Mouse (Mus musculus): Measurements from ENCODE around the gene Tgfbr3l. TPM values are rescaled to one million over a fixed set of nuclear protein-coding genes. Genes with fewer than 3 reads are reported as not detected.
"Not testable (repeated sequence)": the region's sequence is repeated elsewhere in the genome, so short reads cannot be mapped to it uniquely, and the experiment has no call there.

Gene Tgfbr3l
- total RNA-seq, 2 experiments from 2014 or later = 7.9 to 12.8 TPM

DNA sequence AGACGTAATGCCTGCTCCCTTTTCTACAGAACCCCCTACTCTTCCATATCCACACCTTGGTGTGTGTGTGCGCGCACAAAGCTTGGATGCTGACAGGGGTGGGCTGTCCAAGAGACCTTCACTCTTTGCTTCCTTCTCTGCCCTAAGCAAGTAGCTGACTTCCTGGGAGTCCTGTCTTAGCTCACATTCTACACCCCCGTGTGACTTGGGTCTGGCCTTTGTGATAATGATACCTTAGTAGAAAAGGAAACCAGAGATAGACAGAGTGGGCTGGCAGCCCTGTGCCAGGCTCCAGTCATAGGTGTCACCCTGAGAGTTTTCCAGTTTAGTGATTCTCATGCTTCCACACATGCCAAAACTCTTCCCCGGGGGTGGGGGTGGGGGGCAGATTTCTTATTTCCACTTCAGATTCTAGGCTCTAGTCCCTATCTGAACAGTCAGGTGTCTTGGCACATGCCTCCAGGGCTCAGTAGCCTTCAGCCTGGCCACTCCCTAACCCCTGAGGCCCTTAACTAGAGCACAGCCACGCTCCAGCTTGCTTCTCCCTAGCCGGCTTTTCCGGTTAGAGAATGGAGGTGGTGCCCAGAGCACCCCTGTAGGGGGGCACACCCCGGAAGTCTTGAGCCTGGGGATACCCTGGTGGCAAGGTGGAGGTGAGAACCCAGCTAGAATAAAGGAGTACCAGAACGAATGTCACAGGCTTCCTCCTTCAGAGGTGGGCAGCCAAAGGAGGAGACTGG is 17.2 kb upstream of the Tgfbr3l start:
- no peak for DNase-seq (ENCODE audit: extremely low spot score in 1 of 2, low spot score in 1 of 2)

DNA sequence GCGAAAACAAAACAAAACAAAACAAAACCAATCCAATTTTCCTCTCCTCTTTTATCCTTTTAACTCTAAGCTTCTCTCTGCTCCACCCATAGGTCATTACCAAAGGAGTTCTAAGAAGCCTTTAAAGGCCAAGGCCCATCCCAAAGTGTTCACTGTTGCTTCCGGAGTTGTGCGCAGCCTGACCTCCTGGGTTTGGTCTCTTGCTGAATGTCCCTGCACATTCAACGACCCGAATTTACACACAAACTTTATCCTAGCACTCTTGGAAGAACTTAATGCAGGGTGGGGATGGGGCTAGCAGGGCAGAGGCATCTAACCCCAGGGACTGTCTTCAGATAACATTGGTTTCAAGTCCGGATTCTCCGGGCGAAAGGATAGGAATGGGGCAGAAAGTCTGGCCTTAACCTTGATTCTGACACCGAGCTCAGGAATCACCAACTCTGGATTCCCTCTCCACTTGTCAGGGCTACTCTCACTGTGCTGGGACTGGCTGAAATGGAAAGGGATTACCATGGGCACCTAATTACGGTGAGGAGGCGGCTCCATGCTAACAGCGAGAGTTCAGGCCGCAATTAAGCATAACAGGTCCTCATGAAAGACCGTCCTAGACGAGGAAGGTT is 10.1 kb upstream of the Tgfbr3l start:
- no peak for DNase-seq (ENCODE audit: extremely low spot score in 1 of 2, low spot score in 1 of 2)

DNA sequence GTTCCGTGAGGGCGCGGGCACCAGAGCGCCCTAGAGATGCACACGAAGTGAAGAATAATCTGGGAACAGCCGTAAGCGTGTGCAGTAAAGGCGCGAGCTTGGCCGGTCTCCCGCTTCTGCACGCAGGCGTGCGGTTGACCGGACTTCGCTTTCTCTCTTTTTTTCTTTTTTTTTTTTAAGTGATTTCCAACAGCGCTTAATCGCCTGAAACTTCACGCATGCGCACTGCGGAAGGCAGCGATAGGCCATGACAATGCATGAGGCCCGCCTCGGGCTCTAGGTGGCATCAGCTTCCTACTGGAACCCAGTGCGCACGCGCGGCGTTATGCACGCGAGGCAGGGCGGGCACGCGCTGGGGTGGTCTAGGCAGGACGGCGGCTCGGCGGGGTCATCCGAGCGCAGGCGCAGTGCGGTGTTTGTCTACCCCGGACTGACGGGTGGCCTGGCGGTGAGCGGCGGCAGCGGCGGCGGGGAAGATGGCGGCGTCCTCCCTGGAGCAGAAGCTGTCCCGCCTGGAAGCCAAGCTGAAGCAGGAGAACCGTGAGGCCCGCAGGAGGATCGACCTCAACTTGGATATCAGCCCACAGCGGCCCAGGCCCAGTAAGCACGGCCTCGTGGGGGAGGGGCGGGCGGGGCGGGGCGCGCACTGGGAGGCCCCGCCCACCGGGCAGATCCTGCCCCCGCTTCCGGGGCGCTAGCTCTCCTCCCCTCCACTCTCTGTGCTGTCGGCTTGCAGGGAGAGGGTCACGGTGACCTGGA is 9.4 kb upstream of the Tgfbr3l start, which contains the start of the genes Map2k7 and Gm49320:
Gene Map2k7, plus strand, starts transcription at position 307 of the 759 bp plus-strand sequence.
Gene Gm49320, plus strand, starts transcription at position 432 of the 759 bp plus-strand sequence.
- DNase-seq (ENCODE audit: extremely low spot score in 1 of 2, low spot score in 1 of 2) = peak; percentile 99

DNA sequence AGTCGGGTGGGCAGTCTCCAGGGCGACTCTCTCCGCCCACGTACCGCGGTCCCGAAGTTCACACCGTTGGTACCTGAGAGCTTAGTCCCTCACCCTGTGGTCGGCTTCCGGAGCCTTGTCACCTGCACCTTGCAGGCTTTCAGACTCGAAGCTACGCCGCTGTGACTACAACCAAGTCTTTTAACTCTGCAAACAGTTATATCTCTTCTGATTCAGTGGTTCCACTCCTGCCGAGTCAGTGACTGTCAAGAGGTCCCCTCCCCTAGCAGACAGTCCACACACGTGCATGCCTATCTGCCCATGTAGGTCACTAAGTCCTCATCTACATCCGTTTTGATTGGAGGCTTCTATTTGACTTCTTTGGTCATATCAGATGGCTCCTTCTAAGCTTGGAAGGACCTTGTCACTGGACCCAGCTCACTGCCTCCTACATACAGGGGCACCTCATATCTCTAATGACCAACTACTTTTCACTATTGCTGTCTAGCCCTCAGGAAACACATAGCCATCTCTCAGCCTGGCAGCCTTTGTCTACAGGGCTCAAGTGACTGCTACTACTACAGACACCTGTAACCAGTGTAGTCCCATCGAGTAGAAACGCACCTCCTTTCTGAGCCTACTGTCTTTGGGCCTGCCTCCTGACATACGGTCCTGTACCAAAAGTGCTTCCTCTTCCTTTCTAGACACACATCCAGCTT is 8.7 kb upstream of the Tgfbr3l start:
- DNase-seq (ENCODE audit: extremely low spot score in 1 of 2, low spot score in 1 of 2) = no peak

DNA sequence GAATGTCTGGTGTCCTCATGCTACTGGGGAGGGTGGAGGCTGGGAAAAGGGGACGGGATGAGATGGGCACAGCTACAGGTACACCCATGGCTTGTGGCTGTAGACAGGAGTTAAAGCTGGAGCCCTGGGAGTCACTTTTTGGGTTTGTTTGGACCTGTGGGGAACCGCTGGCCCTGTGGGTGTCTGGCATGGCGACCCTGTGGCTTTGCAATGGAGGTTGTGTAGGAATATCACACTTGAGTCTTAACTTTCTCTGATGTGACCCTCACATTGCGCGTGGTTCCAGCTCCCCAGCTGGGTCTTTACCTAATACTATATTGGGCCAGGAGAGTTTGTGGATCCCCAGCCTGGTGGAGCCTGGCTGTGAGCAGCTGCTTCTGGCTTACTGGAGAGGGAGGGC is 3.0 kb upstream of the Tgfbr3l start:
- DNase-seq (ENCODE audit: extremely low spot score in 1 of 2, low spot score in 1 of 2) = no peak

DNA sequence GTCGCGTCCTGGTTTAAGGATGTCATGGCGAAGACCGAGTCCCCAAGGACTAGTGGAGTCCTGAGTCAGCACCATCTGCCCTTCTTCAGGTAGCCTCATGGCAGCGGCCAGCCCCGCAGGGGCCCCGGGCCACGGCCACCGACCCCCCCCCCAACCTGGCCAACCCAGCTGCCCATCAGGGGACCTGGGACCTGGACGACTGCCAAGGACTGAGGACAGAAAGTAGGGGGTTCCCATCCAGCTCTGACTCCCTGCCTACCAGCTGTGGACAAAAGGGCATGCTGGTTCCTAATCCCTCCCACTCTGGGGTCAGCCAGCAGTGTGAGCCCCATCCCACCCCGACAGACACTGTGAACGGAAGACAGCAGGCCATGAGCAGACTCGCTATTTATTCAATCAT is 2.3 kb upstream of the Tgfbr3l start:
- no peak for DNase-seq (ENCODE audit: extremely low spot score in 1 of 2, low spot score in 1 of 2)

DNA sequence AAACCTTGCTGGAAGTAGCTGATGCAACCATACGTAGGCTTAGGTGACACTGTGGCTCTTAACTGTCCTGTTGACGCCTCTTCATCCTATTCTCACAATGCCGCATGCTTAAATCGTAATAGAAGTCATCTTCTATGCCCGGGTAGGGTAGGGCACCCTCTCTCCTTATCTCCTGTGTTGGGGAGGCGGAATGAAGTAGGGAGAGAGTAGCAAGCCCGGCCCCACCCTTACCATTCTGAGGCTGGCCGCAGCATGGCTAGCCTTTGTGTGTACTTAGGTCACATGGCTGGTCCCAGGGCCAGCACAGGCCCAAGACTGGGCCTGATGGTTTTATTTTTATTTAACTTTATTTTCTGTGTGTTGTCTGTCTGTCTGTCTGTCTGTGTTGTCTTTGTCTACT is 773 bp upstream of the Tgfbr3l start:
- DNase-seq (ENCODE audit: extremely low spot score in 1 of 2, low spot score in 1 of 2) = no peak

DNA sequence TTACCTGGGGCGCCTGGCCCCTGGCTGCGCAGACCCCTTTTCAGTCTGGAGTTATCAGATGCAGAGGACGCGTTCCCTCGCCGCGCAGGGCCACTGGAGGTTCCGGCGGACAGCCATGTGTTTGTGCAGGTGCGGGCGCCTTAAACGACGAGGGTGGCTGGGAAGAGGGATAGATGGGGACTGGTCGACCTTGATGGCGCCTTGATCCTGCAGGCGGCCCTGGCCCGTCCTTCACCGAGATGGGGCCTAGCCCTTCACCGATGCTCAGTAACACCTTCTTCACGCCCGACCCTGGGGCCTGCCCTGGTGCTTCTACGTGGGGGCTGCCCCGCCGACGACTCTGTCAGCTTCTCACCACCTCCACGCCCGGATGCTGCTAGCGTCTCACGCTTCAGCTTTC is 1.2 kb downstream of the Tgfbr3l start:
- DNase-seq (ENCODE audit: extremely low spot score in 1 of 2, low spot score in 1 of 2) = no peak

DNA sequence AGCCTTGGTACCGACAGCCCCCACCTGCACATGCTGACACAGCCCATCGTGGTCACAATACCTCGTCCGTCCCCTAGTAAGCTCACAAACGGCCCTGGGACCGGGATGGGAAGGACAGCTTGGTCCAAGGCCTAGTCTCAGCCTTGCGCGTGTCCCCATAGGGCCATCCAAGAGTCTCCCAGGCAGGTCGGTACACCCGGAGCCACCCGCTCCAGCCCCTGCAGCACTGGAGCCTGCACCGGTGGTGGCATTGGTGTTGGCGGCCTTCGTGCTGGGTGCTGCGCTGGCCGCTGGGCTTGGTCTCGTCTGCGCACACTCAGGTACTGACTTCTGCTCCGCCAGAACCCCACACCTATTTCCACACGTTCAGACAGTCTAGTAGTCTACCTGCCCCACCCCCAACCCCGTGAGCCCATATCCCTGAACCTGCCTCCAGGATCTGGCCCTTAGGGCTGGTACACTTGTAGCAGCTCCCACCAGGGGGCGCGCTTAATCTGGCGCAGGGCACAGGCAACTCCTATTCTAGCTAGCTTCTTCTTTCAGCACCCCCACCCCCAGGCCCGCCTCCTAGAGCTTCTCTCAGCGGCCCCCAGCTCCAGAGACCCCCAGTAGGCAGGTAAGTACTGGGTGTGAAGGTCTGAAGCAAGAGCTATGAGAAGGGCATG is 2.4 kb downstream of the Tgfbr3l start:
- DNase-seq (ENCODE audit: extremely low spot score in 1 of 2, low spot score in 1 of 2) = peak; percentile 85 to 95

DNA sequence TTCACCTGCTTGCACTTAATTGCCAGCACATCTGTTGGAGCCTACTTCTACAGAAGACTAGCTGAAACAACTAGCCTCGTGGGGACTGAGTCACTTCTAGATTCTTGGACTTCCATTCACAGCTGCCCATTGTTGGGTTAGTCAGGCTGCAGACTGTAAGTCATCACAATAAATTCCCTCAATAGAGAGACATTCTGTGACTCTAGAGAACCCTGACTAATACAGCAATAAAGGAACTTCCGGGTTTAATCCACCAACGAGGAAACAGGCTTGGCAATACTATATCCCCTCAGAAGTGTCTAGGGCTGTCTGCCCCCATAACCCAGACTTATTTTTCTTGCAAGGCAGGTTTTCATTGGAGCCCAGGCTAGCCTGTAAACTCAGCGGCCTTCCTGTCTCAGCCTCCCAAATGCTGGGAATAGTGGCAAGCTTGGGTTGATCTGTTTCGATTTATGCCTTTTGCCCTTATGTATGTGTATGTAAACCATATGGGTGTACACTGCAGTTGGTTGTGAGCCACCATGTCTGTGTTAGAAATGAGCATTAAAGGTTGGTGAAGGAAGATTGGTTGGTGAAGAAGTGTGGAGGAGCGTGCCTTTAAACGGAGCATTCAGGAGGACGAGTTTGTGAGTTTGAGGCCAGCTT is 4.2 kb downstream of the Tgfbr3l start:
- DNase-seq (ENCODE audit: extremely low spot score in 1 of 2, low spot score in 1 of 2) = no peak

DNA sequence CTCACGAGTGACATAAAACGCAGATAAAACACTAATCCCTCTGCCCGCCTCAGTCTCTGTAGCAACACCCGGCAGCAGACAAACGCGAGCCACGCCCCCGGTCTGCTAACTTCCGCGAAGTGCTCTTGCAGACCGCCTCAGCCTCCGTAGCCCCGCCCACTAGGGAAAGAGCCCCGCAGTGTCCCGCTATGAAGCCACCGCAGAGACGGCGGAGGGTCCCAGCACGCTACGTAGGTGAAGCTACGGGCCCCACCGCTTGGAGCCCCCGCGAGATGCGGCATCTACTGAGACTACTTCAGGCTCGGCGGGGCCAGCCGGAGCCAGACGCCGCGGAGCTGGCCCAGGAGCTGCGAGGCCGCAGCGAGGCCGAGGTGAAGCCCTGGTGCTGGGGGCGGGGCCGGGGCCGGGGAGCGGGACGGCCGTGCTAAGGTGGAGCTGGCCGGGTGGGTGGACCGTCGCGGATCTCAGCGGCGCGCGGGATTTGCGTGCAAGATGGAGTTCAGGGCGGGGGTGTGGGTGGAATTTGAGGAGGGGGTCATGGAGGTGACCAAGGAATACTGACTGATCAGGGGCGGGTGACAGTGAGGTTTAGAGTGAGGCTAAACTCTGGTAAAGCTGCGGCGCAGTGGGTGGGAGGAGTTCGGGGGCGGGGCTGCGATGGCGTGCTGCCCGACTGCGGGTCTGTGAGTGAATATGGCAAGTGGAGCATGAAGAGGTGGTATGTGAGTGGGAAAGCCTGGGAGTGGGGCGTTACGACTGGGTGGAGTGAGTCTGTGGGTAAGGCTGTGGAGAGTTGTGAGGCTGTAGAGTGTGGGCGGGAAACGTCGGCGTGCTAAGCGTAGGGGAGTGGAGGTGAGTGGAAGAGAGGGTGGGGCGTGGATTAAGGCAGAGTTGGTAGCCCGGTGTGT is 5.2 kb downstream of the Tgfbr3l start, which contains the start of gene Snapc2:
Gene Snapc2, plus strand, starts transcription at position 147 of the 908 bp plus-strand sequence.
- DNase-seq (ENCODE audit: extremely low spot score in 1 of 2, low spot score in 1 of 2) = peak; percentile 87 to 91

DNA sequence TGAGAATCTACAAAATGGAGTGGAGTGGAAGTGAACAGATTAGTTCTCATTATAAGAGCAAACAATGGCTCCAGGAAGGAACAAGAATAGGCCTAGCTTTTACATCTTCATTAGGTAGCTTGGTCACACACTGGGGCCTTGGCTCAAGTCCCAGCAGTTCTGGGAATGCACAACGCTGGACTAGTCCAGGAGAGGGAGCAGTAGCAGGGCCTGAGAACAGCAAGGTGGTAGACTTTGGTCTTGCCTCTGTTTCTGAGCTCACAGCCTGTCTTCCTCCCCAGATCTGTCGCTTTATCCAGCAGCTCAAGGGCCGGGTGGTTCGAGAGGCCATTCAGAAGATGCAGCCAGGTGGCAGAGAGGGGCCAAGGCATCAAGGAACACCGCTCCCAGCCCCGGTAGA is 6.0 kb downstream of the Tgfbr3l start:
- DNase-seq (ENCODE audit: extremely low spot score in 1 of 2, low spot score in 1 of 2) = peak in 1 of 2 experiments; percentile 60

DNA sequence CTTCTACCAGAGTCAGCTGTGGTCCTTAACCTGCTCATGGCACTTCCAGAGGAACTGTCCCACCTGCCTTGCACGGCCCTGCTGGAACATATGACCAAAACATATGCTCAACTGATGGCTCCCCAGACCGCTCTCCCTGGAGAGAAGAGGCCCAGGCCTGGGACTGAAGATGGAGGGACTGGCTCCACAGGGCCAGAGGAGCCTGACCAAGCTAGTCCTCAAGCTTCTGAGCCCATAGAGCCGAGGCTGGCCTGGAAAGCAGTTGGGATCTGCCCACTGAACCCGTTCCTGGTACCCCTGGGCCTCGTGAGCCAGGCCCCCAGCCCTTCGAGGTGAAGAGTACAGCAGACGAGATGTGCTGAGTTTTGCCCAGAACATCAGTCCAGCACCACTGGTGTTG is 7.5 kb downstream of the Tgfbr3l start:
- DNase-seq (ENCODE audit: extremely low spot score in 1 of 2, low spot score in 1 of 2) = not testable (repeated sequence)

DNA sequence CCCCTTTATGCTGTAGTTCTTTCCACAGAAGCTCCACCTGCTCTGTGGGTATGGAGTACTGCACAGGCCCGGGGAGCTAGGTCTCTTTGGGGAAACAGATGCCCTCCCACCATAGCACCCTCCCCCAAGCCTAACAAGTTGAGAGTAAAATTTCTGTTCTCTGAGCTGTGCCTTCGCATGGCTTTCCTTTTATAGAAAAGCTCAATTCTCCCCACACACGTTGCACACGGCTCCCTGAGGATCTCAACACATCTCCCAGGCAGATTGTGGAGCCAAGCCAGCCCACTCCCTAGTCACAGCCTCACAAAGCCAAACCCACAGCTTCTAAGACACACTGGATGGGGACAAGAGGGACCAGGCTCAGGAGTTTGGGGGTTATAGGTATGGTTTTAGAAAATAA is 8.9 kb downstream of the Tgfbr3l start:
- peak; percentile 63 to 69 for DNase-seq (ENCODE audit: extremely low spot score in 1 of 2, low spot score in 1 of 2)

DNA sequence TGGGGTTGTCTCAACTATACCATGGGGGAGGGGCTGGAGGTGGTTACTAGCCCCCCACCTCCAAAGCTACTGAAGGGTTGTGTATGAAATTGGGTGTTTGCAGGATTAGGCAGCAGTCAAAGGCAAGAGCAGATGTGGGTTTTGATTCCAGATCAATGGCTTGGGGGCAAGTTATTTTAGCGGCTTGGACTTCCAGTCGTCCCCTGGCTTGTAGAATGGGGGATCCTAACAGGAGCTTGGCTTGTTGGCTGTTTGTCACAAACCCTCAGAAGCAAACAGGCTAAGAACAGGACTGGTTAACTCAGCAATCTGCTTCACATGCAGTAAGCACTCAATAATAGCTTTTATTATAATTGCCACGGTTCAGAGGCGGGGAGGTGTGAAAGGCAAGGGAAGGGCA is 9.3 kb downstream of the Tgfbr3l start:
- no peak for DNase-seq (ENCODE audit: extremely low spot score in 1 of 2, low spot score in 1 of 2)

DNA sequence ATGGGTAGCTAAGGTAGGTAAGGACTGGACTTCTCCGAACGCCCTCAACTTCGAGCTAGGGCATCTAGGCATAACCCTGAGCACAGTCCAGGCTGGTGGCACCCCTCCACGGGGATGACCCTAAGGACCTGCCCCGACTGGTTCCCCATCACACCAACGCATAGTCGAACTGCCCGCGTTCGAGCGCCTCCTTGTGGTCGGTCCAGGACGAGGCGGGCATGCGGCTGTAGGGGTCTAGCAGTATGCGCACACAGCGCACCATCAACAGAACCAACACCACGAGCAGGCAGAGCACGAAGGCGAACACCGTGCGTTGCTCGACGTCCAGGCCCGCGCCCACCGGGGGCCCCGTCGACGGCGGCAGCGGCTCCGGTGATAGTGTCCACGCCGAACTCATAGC is 10.2 kb downstream of the Tgfbr3l start:
- DNase-seq (ENCODE audit: extremely low spot score in 1 of 2, low spot score in 1 of 2) = peak; percentile 85 to 89

DNA sequence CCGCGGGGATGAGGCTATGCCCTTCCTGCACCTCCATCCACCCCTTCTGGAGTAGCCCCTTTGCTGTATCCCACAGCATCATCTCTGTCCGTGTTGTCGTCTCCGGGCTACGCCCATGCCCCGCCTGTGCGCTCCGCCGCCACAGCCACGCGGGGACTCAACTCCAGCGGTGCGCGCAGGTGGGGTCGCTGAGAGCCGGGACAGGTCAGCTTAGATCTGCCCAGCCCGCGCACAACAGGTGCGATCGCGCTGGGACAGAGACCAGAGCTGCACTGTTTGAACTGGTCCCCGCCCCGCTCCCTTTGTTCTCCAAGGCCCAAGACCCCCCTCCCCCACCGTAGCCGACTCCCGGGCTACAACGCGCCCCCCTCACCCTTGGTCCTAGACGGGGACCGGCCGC is 10.7 kb downstream of the Tgfbr3l start:
- peak in 1 of 2 experiments; percentile 43 for DNase-seq (ENCODE audit: extremely low spot score in 1 of 2, low spot score in 1 of 2)

DNA sequence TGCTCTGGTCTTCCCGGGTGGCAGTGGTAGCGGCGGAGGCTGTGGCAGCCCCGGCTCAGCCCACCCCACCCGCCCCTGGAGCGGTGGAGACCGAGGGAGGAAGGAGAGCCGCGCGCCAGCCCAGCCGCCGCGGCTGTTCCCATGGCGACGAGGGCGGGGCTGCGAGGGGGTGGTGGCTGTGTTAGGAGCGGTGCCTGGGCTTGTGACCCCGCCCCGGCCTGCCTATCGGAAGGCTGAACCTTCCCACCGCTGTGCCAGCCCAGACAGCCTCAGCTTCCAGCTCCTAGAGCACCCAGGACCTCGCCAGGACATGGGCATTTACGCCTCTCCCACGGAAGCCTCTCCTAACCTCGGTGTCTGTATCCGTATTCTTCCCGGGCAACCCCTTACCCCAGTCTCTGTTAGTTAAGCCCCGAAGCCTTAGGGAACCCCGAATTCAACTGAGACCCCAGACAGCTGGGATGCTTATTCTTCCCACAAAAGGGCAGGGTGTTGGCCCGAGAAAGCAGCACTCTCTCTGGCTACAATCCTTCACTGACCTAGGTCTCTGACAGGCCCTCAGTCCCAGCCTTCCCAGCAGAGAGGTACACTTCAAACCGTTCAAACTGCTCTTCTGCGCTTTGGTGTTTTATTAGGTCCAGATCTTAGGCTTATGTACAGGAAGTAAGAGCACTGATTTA is 11.3 kb downstream of the Tgfbr3l start, which contains the start of gene Ctxn1:
Gene Ctxn1, minus strand, starts transcription at position 150 of the 680 bp plus-strand sequence.
- DNase-seq (ENCODE audit: extremely low spot score in 1 of 2, low spot score in 1 of 2) = peak; percentile 91 to 92

Measured in layer of hippocampus, postnatal 25 days (tissue).